Mouse (Mus musculus) megakaryocyte-erythroid progenitor cell, adult 5 weeks (primary cell): ENCODE measurements around the gene Cdc16. TPM values are rescaled to one million over a fixed set of nuclear protein-coding genes. Genes with fewer than 3 reads are reported as not detected.

Experiments used
- polyA plus RNA-seq: library from polyadenylated mRNA; stranded (reverse); fragments of >175 nt; gene quantifications from 2 replicates; pipeline ENCODE4 v1.2.3, GENCODE M21; 2012

Gene Cdc16
- 17.5 and 18.4 TPM in 2 replicates for polyA plus RNA-seq

GRCm38 (mm10) chr8:13756982-13757804 is at the start of gene Cdc16:
TSS of gene Cdc16 (plus strand) at chr8:13757676.

GRCm38 (mm10) chr8:13785250-13785763 is 27.8 kb downstream of the Cdc16 start, which contains the start of gene Upf3a:
TSS of gene Upf3a (plus strand) at chr8:13785615.

Other genes starting within 250 kb of the Cdc16 start
- 0.85 TPM in 1 of 2 replicates, not detected in the other for gene 1700029H14Rik, start 195.2 kb upstream of the Cdc16 start, polyA plus RNA-seq
- 33.2 and 37.3 TPM in 2 replicates for gene Rasa3, start 80.1 kb upstream of the Cdc16 start, polyA plus RNA-seq
- gene Cfap97d2, start 51.8 kb upstream of the Cdc16 start, polyA plus RNA-seq, result not detected in 2 replicates
- gene Upf3a, start 27.9 kb downstream of the Cdc16 start, polyA plus RNA-seq, result 35.0 and 53.0 TPM in 2 replicates
- 0.18 and 0.67 TPM in 2 replicates for gene AF366264, start 80.7 kb downstream of the Cdc16 start, polyA plus RNA-seq
- 7.2 and 7.4 TPM in 2 replicates for gene Champ1, start 112.0 kb downstream of the Cdc16 start, polyA plus RNA-seq
- 5.3 and 5.9 TPM in 2 replicates for gene Coprs, start 132.6 kb downstream of the Cdc16 start, polyA plus RNA-seq